Mouse (Mus musculus) heart, adult 18-20 months (tissue): ENCODE measurements at regions not wholly inside any gene's neighbourhood (a gene's known extent, or its start where the extent isn't known, plus 50 kb on each side); places are given as distances from the start of the nearest gene placed in this dataset.

Source experiments
- DNase-seq, 2 experiments: peaks; one replicate each; pipeline ENCODE4 v3.0.0; 2021 to 2022; ENCODE audit warnings: mixed read lengths in 1 of 2

DNA sequence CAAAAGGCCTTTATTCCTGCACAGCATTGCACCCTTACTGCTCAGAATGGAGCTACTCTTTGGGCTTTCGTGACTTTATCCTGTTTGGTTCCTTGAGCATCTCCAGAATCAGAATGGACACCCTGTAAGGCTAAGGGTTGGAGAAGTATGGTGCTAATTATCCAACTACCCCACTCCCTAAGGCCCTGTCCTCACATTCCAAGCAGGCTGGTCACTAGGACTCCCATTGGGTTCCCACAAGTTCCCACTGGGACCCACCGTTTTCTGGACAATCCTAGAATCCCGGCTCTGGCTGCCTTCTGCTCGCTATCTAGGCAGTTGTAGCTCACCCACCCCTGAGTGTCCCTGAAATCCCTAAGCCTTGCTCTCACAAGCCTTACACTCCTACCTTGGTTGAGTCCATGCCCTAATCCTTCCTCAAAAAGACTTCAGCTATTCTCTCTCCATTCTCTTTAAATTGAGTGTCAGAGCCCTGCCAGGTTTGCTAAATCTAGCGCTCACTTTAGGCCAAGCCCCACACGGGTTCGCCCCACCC is 146.1 kb downstream of the Efcab1 start:
- no peak for DNase-seq

DNA sequence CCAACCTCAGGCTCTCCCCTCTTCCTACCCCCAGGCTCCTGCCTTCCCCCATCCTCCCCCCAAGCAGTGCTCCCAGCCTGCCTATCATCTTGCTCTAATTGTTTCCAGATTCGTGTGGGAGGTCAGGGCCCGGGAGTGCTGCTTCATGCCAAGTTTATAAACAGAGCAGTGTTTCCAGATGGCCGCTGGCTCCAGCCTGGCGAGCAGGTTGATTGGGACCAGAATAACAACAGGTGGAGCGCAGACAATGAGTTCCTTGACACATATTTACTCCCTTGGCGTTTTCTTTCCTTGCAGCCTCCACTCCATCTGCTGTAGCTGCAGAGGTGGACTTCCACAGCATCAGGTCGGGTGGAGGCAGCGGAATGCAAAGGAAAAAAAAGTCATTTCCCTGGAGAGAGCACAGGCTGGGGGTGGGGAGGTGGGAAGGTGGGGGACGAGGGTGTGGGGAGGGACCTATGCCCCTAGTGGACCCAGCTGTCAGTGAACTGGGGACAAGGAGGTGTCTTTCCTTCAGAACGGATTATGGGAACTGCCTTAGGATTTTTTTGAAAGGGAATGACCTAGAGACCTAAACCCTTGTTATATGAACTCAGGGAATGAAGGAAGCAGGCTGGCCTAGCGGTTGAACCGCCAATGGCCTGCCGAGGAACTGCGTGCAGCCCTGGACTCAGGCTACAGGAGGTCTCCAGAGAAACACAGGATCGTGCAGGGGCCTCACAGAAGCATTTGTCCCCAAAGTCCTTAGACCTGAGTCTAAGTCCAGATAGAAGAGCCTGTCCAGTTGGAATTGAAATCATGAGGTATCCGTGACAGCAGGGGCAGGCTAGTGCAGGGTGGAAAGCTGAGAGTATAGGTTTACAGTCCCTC is 146.8 kb downstream of the Efcab1 start:
- peak; percentile 79 to 89 for DNase-seq

DNA sequence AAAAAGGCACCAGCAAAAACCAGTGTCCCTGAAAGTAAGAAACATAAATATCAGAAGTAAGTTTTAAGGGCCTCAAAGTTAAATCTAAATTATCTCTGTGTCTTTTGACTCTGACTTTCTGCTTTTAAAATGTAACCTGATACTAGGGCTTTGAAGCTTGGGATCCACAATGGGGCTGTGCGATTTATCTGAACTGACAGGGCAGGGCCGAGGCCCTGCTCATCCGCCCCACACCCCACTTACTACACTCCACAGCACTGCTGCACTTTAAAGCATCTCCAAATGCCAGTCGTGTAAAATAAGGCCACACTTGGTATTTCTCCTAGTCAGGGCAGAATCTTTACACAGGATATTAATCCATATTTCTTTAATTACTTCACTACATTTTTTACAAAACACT is 147.4 kb downstream of the Efcab1 start:
- no peak for DNase-seq

DNA sequence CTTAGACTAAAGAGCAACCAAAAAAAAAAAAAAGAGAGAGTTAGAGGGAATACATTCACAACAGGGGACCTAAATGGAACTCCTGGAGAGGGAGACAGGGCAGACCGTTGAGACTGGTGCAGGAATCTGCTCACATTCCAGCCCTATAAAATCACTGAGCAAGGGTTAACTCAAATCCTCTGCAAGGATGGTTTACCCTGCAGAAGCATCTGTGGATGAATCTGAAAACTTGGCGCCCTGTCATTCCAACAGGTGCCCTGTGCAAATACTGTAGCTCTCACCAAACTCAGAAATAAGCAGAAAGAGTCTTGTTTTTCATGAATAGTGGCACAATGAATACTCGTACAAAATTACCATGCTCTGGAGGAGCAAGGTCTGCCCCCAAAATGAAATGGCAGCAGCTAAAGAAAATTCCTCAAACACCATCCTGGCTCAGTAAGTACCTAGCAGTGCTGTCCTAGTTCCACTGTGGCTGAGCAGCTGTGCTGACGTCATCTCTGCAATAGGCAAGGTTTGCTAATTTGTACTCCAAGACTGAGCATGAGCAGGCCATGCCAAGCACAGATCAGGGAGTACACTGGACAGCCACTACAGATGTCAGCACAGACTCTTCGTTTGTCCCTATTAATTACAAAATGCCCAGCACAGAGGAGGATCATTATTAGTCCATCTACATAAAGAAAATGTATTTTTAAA is 148.0 kb downstream of the Efcab1 start:
- peak; percentile 24 to 44 for DNase-seq

DNA sequence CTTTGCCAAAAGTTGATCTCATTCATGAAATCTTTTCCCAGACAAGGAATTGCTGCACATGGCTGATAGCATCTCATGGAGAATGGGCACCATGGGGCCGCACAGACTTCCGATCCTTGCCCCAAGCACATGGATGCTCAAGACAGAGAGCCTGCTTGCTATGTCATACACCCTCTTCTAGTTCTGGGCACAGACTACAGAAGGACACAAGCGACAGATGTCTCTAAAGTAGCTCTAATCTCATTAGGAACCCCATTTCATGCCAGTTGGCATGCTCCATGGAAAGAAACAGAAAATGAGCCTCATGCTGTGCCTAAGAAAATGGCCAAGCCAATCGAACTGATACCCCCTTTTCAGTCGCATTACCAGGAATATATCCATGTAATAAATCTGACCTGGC is 149.3 kb downstream of the Efcab1 start:
- DNase-seq, result peak; percentile 29 to 35

DNA sequence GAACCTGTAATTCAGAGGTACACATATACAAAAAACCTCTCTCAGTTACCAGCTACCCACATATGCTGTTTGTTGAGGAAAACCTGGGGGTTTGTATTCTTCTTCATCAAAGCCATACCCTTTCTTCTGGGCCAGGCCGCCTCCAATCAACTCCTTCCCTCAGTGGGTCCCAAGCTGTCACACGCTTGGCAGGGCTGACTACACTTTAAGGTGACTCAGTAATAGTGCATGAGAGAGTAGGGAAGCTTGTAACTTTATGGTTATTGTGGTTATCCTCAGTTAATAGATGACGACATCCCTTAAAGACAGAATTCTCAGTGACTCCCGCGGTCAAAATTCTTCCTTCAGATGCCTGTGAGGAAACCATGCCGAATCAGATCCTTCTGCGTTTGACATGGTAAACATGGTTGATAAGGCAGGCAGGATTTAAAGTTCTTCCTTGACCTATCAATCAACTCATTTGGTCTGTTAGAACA is 164.1 kb downstream of the Efcab1 start:
- no peak for DNase-seq

DNA sequence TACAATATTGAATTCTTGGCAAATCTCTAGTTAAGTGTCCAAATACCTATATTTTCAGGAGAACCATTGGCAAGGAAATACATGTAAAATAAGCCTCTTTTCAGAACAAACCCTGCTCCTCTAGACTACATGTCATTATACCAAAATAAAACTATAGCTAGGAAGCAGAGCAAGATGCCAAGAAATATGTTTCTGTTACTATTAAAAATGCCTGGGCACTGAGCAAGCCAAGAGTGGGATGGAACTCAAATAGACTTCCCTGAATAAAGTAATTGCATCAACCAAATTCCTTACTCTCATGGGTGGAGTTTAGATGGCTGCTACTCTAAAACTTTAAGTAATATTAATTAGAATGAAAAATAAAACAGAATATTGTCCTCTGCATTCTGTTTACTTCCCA is 168.0 kb downstream of the Efcab1 start:
- DNase-seq, result no peak

DNA sequence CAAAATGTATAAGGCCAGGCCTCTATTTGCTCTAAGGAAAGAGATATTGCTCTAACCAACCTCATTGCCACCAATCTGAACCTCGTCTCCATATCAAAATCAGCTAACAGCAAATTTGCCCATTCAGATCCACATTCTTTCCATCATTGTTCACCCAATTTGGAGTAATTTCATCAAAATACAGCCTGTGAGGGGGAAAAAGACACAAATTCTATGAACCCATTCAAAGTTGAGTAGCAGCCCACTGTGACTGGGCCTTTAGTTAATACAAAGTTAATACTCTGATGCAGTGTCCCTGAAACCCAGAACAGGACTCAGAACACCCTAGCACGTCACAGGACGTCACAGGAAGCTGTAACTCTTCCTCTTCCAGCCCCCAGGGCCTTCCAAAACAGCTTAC is 177.3 kb downstream of the Efcab1 start:
- no peak for DNase-seq

DNA sequence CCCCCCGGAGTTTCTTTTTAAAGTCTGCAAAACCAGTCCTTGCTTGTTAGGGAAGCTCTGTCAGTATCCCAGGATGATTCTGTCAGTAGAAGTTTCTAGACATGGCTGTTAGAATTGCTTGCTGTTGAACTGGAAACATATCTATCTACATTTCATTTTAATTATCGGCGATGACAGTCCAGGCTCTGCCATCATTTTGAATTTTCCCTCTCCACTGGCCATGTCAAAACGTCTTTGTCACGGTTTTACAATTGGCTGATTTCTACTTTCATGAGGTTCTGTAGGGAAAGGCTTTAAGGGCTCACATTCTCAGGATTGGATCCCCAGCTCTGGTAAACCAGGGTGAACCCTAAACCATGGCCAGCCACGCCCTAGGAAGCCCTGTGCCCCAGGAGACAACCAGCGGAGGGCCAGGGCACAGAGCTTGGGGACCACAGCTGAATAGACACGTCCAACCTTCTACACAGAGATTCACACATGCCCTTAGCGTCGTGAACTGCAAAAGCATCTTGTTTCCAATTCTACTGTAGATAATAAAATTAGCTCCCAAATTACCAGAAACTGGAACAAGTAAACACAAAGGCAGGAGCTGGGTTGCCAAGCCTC is 177.8 kb downstream of the Efcab1 start:
- no peak for DNase-seq

DNA sequence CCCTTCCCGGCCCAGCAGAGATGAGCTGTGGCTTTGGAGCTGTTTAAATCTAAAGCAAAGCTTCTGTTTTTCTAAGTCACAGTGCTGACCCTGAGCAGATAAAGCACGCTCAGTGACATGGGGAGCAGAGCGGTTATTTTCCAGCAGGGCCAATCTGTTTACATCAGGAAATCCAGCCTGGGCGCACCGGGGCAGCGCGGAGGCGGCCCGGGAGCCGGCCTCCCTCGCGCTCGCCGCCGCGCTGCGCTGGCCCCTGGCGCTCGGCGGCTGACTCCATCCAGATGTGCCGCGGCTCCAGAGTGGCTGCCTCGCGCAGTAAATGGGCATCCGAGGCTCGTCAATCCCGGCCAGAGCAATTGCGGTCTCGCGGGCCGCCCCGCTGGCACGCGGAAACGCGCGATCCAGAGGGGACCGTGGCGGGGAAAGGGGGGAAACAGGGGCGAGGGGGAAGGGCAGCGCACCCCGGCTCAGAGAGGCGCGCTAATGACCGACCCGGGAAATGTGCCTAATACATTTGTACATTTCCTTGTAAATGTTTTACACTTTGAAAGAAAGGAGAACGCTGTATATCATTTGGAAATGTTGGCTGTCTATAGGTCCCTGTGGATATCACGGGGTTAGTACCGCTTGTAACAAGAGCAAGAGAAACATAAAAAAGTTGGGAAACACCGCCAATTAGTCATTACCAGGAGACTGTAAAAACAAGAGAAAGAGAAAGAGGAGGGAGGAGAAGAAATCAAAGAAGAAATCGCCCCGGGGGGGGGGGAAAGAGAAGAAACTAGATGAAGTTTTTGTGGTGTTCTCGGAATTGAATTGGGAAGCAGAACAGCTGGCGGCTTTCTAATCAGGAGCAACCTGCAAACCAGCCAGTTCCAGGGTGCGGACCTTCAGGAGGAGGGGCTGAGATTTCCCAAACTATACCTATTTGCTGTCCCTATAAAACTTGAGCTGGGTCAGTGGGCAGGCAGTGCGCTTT is 178.6 kb downstream of the Efcab1 start:
- peak; percentile 33 to 57 for DNase-seq

DNA sequence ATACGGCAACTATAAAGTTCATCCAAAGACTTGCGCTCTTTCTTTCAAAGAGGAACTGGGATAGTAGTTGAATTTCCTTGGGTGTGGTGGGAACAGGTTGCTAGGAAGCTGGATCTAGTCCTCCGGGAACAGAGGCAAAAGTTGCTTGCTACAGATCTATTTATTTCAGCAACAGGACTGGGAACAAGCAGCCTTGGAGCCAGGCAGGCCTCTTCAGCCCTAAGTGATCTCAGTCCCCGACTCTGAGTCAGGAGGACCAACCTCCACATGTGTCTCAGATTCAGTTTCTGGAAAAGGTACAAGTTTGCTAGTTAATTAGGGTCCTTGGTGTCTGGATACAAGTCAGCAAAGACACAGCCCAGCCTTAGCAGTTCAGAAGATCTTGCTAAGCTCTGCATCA is 180.2 kb downstream of the Efcab1 start:
- DNase-seq, result peak; percentile 6 to 14

DNA sequence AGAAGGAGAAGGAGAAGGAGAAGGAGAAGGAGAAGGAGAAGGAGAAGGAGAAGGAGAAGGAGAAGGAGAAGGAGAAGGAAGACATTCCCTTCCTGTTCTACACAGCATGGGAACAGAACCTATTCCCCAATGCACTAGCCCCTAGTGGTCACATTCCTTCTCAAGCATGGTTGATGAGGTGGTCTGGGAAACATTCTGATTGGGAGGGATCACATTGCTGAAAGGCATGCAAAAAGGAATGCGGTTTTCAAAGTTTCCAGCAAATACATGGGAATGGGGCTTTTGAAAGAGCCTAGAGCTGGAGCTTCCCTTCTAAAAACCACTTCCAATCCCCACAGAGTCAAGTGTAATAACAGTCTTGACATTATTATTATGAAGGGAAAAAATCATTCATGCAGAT is 197.5 kb downstream of the Efcab1 start:
- no peak for DNase-seq

DNA sequence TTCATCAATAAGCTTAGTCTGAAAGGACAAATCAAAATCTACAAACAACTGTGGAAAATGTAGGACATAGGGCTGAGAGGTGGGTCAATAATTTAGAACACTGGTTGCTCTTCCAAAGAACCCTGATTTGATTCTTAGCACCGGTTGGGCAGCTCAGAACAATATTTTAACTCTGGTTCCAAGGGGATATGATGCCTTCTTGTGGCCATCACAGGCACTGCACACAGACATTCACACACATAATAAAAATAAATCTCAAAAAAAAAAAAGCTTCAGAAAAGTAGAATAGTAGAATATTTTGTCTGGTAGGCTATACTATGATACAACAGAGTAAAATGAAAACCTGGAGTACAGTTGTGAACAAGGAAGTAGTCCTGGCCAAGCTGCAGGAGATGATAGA is 200.8 kb downstream of the Efcab1 start:
- no peak for DNase-seq

DNA sequence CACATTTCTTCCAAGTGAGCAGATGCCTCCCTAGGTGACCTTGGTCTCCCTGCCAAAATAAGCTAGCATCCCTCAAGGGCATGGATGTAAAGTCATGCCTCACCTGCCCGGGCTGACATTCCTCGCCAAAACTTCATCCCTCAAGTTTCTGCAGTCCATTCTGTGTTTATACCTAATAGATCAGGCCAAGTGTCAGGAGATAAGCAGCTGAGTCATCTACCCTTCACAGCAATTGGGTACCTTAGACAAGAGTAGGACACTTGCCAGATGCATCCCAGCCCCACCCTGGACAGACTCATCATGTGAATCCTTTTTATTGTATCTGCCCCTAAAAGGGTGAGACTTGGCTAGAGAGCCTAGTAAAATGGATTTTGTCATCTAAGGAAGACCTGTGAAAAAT is 204.1 kb upstream of the Gm21897 start:
- no peak for DNase-seq

DNA sequence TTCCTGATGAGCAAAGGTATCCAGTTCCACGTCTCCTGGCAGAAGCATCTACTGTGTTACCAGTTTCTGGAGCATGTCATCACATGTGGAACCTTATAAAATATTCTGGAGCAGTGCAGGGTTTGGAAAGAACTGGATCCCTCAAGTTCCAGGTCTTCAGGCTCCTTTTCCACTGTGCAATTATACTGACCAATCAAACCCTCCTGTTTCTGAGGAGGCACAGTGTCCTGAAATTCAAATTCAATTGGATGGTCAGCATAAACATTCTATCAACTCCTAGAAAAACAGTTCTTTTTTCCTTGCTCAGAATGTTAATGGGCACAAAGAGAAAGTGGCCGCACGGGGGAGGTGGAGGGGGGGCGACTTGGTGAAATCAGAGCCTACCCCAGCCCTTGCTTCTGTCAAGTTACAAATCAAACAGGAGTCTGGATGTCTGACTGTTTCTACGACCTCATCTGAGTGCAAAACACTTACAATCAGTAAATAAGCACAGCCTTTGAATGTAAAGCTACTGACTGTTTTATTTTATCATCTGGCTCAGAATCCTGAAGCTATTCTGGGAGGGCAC is 203.2 kb upstream of the Gm21897 start:
- DNase-seq, result no peak

DNA sequence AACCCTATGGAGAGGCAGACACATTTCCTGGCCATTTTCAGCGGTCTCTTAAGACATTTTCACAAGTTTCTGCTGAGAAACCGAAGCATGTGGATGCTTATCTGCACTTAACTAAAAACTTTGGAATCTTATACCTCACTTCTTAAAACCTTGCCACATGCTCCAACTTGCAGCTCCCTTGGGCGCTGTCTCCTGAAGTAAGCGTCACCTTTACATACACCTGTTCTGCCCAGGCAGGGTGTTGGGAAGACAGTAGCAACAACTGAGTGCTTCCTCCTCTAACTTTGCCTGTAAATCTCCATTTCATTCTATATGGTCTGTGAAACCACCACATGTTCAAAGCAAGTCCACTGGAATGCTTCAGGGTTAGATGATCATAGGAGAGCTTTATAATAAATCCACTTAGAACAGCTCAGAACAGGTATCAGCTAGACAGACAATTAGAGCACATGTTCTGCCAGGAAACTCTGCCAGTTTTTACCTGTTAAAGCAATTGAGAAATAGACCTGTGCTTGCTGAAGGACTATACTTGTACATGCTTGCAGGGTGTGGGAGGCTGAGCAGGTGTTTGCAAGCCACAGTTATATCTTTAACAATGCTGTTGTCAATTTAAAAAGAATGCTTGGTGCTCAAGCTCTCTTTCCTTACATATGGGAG is 202.6 kb upstream of the Gm21897 start:
- no peak for DNase-seq

DNA sequence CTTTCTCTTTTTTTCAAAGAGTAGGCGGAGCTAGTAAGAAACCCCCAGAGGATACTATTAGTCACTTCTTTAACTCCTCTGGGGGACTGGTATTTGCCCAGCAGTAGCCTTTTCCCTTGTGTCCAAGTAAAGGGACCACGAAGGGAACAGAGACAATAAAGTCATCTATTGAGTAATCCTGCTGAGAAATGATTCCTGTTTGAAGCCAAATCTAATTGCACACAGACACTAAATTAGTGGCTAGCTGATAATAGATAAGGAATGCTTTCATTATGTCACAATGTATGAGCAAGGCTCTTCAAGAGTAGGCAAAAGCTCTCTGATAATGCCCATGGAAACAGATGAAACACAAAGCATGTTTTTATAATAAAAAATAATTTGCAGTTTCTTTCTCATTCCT is 201.9 kb upstream of the Gm21897 start:
- no peak for DNase-seq

DNA sequence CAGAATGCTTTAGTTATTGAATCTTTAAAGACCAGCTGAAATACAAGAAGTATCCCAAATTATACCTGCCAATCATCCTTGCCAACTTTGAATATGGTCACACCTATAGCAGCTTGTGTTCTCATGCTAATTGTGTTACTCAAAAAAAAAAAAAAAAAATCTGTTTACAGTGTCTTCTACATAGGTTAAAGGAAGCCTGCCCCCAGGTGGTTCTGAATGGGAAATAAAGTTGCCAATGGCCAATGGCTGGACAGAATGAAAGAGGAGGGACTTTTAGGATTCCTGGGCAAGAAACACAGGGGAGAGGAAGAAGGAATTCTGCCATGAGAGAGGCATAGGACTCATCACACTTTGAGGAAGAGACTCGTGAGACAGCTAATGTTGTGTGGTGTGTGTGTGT is 197.5 kb upstream of the Gm21897 start:
- DNase-seq, result peak; percentile 20 to 56

DNA sequence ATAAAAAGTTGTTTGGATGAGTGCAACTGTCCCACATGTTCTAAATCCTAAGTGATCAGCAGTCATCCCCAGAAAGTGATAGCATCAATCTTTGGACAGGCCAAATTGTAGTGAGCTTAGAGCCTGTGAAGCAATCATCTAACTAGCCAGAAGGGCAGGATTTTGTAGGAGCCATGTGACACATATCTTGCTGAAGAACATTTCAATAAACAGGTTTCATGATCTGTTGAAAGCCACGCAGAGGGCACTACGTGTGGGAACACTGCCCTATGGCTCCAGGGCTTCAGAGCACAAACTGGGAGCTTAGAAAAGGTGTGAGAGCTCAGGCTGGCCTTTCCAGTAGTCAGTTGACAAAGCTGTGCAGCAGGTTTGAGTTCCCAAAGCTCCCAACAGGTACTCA is 188.3 kb upstream of the Gm21897 start:
- no peak for DNase-seq

DNA sequence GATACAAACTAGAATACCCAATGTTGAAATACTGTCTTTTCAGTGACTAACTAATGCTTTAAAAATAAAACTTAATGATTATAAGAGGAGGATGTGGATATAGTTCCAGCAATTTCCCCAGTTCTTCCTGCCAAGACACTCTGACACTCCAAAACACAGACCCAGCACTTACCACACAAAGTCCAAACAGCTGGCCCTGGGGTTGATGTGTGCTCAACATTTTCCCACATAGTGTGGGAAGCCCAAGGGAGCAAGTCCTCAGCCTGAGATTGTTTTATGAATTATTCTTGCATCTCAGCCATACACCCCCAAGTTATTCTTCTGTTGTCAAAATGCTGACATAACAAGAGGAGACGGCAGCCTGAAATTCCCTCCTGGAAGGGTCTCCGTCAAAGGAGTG is 187.5 kb upstream of the Gm21897 start:
- DNase-seq, result peak; percentile 20 to 27

DNA sequence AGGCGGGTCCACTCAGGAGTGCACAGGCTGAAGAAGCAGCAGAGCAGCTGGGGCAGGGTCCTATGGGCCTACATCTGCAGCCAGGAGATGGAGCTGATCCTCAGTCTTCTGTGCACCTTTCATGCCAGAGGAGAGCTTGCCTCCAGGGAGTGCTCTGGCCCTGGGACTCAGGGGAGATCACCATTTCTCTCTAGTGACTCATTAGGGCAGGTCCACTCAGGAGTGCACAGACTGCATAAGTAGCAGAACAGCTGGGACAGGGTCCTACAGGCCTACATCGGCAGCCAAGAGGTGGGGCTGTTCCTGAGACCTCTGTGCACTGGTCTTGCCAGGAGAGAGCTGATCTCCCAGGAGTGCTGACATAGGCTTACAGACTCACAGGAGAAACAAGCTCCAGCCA is 159.4 kb upstream of the Gm21897 start:
- DNase-seq, result peak in 1 of 2 experiments; percentile 2
